Mouse (Mus musculus): ENCODE results near the gene Kcna6.

Kcna6 gene

DNA sequence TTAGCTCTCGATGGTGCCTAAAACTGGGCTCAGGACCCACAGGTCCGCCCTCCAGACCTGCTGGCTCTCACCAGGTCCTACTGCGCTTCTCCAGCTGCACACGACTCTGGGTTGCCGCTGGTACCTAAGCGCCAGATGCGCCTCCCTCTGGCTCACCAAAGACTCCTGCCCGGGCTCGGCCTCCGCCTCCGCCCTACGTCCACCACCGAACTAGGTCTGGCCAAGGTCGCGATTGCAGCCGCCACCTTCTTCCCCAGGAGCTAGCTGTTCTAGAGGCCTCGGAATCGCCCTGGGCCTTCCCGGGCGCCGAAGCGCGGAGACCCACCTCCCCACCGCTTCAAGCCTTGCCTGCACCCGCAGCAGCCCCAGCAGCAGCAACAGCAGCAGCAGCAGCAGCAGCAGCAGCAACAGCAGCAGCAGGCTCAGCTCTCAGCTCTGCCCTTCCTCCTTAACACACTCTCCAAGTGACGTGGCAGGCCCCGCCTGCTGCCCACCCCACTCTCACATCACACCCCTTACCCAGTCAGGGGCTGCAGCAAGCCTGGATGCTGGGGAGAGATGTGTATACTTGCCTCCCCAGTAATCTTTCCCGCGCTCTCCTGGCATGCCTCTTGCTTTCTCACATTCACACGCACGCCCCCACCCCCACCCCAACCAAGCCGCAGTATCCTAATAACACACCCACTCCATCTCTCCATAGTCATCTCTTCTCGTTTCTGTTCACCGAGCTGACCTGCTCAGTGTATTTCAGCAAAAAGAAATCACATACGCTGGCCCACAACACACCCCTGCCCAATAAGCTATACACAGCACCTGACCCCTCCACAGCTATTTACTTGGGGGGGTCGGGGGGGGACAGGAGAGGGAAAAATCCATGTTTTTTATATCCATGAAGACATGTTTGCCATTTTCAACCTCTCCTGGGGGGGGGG is at the start of gene Kcna6:
TSS of gene Kcna6 (minus strand) at position 464 of the 932 bp plus-strand sequence.
- no peak for DNase-seq (ENCODE audit: low read depth, low spot score)

DNA sequence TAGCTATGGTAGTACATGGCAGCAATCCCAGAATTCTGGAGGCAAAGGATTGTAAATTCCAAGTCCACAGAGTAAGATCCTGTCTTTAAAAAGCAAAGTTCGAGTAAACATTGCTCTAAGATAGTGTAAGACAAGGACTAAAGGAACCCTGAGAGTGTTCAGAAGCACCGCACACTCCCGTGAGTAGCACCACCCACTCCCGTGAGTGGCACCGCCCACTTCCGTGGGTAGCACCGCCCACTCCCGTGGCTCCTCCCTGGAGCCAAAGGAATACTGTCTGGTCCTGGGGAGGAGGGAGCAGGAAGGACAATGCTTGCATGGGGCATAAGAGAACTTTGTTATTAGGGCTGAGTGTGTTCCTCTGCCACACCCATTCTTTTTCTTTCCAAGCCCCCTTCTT is 48.4 kb upstream of the Kcna6 start:
- no peak for DNase-seq (ENCODE audit: low read depth, low spot score)

DNA sequence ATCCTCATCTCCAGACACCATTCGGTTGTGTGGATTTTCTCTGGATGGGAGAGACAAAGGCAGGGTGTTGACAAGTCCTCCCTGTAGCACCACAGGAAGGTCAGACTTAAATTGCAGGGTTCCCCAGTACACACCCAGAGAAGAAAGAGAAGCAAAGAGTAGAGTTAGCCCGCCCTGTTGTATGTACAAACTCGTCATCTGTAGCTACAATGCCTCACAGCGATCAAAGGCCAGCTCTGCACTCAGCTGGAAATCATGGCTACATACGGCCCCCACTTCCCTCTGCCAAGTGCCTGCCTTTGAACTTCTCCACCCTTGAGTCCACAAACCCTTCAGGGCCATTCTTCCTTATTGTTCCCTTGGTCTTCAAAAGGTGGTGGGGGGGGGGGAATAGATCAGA is 43.7 kb upstream of the Kcna6 start:
- no peak for DNase-seq (ENCODE audit: low read depth, low spot score)

DNA sequence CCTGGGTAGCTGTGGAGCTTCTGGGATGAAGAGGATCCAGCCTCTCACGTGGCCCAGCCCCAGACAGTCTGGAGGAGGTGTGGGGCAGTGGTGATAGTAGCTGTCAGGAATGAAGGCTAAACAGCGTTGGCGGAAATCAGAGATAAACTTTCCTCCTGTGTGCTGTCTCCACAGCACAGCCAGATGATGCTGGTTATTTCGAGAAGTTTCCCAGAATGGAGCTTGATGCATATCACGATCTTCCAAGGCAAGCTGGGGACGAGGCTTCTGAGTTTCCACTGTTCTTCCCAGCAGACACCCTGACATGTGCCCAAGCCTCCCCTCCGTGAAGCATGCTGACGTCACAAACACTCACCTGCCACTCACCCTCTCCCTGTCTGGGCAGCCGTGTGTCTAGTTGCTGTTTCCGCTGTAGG is 43.2 kb upstream of the Kcna6 start:
- no peak for DNase-seq (ENCODE audit: low read depth, low spot score)

DNA sequence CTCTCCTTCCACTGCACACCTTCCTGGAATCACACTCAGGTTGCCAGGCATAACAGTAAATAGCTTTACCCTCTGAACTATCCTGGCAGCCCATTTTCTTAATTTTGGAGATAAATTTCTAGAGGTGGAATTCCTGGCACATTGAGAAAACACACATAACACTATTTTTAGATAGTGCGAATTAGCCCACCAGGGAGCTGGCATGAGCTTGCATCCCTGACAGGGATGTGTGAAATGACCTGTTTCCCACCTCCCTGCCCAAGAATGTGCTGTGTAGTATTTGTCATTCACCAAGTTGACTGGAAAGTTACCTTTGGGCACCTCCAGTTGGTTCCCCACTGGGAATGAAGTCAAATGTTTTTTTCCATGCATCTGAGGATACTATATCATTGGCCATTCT is 42.6 kb upstream of the Kcna6 start:
- no peak for DNase-seq (ENCODE audit: low read depth, low spot score)

DNA sequence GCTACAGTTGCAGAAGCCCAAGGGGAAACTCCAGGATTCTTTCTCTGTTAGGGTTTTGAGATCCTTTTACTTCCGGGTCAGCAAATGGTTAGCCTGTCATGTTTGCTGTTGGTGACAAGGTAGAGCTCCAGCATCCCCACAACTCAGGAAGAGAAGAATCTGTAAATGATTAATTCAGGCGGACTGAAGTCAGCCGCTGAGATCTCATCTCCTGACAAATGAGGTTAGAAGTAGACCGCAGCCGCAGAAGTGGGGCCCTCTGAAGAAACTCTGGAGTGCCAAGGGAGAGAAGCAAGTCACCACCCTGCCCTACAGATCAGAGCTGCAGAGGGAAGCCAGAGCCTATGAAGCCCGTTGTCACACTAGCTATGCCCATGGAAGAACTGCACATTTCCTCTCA is 37.4 kb upstream of the Kcna6 start:
- DNase-seq (ENCODE audit: low read depth, low spot score), result no peak

DNA sequence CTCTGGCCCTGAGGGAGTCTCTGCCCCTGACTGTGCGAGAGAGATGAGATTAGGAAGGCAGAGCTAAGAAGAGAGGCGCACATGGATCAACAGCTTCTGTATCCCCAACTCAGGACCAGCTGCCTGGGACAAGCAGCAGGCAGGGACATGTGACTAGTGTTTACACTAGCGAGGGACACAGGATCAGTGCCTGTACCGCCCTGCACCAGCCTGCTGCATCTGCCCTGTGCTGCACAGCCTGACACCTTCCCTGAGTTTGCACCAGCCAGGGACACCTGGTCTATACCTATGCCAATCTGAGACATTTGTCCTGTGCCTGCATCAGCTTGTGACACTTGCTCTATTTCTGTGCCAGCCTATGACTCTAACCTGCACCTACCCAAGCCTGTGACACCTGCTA is 33.4 kb upstream of the Kcna6 start:
- no peak for DNase-seq (ENCODE audit: low read depth, low spot score)

DNA sequence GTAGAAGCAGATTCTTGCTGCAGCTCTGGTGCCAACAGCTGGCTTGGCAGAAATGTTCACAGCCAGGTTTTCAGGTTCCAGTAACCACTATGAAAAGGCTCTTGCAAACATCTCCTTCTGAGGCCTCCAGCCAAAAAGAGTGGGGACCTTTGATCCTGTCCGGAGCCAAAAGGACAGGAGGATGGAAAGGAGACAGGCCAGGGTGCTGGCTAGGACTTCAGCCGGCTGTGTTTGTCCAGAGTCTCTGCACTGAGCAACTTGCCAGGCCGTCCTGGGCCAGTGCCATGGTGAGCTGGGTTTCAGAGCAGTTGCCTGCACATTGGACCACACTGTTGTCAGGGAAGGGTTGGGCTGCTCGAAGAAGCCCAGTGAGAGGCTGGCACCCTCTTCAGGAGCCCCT is 31.9 kb upstream of the Kcna6 start:
- DNase-seq (ENCODE audit: low read depth, low spot score), result no peak

DNA sequence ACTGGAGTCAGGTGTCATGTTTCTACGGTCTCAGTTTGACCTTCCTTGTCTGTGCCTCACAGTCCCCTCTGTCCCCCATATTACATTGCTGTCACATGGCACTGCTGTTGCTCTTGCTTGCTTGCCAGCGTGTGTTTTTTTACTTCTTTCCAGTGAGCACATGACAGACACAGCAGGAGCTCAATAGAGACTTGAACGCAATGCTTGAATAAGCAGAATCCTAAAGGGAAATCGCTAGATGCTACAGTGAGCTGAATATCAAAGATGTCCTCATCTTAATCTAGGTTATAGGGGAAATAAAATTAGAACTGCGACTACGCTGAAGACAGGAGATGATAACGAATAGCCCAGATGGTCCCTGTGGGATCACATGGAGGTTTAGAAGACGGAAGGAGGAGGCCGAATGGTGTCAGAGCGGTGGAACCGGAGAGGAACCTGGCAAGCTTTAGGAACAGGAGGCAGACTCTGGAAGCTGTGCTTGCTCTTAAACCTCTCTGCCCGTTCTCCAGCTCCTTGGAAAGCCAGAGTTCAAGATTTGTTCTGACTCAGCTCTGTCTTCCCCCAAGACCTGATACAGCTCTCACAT is 29.8 kb upstream of the Kcna6 start:
- no peak for DNase-seq (ENCODE audit: low read depth, low spot score)

DNA sequence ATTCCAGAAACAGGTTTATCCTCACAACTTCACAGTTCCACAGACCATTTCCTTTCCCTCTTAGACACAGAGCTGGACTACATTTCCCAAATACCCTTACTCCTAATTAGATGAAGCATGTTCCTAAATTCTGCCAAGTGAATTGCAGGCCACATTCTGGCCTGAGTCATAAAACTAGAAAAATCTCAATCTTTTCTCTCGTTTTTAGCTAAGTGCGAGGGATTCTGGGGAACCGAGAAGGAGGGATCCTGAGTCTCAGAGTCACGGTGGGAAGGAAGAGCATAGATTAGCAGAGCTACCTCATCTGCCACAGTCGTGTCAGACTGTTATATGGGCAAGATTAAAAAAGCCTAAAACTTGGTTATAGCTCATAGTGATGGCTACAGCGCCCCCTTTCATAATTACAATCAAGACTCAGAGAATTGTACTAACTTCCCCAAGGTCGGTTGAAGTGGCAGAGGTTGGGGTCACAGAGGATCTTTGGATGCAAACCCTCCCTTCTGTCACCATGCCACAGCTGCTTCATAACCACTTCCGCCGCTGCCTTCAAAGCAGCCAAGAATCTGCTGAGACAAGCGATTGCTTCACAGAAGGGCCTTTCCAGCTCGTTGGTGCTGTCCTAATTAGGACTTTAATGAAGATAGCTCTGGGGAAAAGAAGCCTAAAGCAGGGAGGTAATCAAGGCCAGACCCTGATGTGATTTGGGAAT is 28.6 kb upstream of the Kcna6 start:
- DNase-seq (ENCODE audit: low read depth, low spot score), result no peak

DNA sequence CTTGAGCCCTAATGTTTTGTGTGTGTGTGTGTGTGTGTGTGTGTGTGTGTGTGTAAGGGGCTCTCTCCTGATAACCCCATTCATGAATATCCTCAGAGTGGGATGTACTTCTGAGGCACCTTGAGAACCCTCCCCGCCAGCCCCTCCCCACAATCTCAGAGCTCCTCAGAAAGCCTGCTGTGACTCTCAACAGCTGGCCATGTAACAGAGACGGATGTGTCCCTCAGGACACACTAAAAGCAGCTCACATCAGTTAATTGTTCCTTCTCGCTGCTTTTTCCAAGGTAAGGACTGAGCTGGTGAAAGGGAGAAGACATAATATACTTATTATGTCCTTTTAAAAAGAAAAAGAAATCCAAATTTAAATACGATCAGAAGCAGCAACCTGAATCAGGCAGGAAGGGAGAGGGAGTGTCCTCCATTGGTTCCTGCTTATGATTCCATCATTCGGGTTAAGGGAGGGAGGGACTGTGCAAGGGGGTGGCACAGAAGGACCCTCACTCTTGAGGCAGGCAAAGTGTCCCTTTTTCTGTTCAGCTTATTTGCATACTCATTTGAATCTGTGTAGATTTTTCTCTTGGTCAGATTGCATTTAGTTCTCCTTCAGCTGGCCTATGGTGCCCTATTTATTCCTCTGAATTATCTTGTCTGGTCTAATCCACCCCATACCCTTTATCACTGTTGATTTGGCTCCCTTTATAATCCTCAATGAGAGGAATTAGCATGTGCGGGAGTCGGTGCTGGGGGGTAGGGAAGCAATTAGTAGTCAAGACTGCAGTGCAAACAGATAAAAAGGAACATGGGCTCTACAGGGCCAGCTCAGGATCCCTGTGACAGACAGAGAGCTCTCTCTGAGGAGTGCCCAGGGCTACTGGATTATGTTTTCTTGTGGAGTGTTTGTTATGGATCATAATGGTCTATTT is 27.4 kb upstream of the Kcna6 start:
- DNase-seq (ENCODE audit: low read depth, low spot score), result peak; percentile 30

DNA sequence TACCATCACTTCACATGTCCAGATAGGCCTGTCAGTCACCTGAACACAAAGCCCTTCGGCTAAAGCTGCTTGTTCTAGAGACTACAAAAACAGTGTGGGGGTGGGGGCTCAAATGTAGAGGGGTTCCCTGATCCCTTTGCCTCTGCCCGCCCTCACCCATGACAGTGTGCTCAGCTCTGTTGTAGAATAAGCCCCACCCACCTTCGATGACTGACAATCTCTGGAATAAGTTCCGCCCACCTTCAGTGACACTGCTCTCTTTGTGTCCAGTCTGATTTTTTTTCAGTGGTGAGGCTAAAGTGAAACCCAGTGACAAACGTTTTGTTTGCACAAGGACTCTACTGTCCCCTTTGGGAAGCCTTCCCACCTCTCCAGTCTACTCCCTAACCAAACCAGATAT is 26.1 kb upstream of the Kcna6 start:
- no peak for DNase-seq (ENCODE audit: low read depth, low spot score)

DNA sequence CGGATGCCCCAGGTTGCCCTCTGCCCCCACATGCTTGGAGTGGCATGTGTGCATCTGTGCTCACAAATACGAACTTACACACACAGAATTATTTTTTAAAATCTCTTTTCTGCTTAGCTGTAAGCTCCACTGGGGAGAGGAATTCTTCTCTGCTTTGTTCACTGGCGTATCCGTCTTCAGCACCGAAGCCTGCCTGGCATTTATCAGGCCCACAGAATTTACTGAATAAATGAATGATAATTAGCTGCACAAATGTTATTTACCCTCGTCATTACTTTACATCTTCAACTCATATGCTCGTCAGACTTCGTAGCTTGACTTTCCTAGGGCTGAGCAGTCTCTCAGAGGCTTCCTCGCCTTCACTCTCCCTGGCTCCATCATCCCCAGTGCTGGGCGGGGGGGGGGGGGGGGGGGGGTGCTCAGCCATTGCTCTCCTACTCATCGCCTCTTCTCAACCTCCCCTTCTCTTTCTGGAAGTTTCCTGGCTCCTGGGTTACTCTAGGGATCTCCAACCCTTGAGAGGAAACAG is 24.2 kb upstream of the Kcna6 start:
- DNase-seq (ENCODE audit: low read depth, low spot score), result no peak

DNA sequence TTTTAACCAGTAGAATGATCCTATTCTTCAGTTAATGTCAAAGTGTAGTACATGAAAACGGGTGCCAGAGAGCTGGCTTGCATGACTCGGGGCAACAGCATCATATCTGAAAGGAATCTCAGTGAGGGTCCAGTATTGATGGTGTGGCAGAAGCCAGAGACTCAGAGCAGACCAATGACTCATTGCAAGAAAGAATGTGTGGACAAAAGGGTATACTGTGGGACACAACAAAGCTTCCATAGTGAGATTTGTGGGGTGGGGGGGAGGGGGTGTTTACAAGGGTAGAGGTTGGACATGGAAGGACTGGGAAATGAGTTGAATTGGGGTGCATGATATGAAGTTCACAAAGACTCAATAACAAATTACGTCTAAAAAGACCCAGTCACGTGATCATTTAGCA is 20.9 kb upstream of the Kcna6 start:
- no peak for DNase-seq (ENCODE audit: low read depth, low spot score)

DNA sequence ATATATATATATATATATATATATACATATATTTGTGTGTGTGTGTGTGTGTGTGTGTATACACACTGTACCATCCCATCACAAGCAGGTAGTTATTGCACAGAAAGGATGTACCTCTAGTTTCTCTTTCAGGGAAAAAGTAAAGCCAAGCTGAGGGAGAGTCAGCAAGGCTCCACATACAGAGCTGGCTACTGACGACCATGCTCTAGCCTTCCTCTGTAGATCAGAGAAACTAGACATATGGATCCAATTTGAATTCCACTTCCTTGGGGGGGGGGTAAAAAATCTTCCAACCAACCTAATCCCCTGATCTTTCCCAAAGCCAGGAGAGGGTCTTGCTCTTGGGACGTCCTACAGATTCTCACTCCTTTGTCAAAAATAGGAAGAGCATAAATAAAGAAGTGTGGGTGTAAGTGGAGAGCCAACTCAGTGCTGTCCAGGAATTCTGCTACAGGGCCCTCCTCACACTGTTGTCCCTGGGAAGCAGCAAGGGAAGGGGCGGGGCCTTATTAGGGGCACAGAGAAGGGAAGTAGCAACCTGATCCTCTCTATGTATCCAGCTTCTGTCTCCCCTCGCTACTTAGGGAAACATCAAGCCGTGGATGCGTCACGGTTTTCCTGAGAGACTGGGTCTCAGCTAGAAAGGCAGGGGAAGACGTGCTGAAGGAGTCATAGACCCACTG is 15.4 kb upstream of the Kcna6 start:
- no peak for DNase-seq (ENCODE audit: low read depth, low spot score)

DNA sequence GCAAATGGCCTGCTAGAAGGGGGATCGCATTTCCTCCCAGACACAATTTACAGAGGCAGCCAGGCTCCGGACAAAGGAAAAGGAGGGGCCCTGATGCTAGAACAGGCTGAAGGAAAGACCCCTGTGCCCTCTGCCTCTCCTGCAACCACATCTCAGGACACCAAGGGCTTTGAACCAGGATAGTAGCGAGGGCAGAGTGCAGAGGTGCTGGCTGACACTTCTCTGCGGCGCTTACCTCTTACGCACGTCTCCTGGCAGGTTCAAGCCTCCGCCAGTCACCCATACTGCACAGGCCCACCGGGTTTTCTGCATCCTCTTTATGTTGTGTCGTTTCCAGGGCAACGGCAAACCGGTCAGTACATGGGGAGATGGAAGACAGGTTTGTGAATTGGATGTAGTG is 12.0 kb upstream of the Kcna6 start:
- DNase-seq (ENCODE audit: low read depth, low spot score), result no peak

DNA sequence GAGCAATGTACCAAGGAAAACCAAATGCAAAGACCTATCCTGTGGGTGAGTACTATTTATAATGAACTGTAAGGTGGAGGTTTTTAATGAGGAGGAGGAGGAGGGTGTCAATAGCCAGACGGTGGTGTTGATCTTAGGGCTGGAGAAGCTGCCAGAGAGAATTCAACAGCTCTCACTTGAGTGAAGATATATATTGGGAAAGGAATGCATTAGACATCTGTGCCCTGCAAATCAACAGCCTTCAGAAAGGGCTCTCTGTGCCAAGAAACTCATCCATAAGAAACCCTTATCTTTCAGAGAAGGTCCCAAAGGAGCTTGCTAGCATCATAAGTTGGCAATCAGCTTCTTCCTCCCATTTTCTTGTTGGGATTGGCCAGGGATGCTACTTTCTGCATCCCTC is 5.4 kb upstream of the Kcna6 start:
- DNase-seq (ENCODE audit: low read depth, low spot score), result no peak

DNA sequence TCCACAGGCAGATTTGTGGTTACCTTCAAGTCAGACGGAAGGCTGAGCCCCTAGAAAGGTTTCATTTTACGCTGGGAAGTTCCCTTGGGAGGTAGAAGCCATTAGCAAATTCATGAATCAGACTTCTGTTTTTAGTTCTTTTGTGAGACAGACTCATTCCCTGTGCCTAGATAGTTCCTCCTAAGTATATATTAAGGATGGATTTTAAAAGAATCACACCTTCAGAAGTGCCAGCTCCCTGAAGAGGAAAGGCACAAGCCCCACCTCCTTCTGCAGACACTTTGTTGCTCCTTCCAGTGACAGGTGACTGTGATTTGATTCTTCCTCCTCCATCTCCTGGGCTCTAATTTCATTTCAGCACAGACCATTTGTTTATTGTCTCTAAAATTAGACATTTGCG is 2.1 kb upstream of the Kcna6 start:
- DNase-seq (ENCODE audit: low read depth, low spot score), result no peak

DNA sequence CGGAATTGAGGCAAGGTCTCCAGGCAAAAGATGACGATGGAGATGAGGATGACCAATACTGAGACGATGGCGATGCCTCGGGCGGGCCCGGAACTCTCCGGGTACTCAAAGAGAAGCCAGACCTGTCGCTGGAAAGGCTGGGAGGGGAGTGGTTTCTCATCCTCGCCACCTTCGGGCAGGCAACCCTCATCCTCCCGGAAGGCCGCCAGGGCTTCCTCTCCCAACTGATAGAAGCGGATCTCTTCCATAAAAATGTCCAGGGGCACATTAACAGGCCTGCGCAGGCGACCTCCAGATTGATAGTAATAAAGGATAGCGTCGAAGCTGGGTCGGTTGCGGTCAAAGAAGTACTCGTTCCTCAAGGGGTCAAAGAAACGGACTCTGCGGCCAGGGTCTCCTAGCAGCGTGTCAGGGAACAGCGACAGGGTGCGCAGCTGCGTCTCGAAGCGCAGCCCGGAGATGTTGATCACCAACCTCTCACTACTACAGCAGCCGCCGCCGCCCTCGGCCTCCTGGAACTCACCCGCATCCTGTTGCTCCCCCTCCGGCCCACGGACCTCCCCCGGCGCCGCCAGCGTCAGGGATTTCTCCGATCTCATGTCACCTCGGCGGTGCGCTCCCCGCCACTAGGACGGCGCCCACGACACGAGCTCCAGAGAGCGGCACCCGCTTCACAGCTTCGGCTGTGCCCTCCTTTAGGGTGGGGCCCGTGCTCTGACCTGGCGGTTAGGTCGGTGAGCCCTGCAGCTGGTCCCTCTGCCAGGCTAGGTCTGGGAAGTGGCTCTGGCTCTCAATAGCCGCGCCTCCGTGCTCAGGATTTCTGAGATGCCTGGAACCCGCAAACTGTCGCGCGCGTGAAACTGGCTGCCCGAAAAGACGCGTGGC is 906 bp downstream of the Kcna6 start:
- no peak for DNase-seq (ENCODE audit: low read depth, low spot score)

DNA sequence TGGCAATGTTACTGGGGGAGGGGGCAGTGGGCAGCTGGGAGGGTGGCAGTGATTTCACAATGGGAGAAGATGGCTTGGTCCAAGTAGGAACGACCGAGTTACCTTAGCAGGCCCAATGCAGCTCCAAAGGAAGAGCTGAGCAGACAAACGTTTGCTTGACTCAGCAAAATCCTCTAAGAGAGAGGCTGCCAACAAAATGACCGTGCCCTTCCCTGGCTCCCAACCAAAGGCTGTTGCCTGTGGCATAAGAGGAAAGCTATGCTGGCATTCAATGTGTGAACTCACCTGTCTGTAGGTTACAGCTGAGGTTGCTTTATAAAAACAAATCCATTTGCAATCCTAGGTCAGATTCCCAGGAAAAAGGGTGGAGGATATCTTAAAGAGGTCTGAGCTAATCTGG is 3.5 kb downstream of the Kcna6 start:
- DNase-seq (ENCODE audit: low read depth, low spot score), result no peak
